Mouse (Mus musculus): ENCODE data around the gene Lim2. TPM values are rescaled to one million over a fixed set of nuclear protein-coding genes. Genes with fewer than 3 reads are reported as not detected.
A peak's percentile ranks its signal among the peaks of the same experiment; 100 is the strongest.
"Not testable (repeated sequence)": the region's sequence is repeated elsewhere in the genome, so short reads cannot be mapped to it uniquely, and the experiment has no call there.

Lim2 gene
- polyA plus RNA-seq (2014; fragmentation: Nextera tagmentation; extraction: Ambion mirVana) = not detected in 2 replicates

DNA sequence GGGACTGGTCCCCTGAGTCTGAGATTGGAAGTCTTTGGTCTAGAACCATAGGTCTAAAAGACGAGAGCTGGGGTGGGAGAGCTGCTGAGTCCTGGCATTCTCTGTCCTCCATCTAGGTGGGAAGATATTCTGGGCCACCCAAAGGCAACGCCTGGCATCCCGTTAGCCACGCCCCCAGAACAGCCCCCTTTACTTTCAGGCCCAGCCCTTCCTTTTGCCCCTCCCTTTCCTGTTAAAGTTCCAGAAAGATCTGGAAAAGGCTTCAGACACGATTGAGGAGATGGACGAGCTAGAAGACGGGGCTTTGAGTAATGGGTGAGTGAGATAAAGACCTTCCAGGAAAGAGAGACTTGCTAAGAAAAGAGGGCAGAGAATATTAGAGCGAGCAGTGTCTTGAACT lies at the start of gene Lim2:
Gene Lim2, plus strand, starts transcription at position 265 of the 400 bp plus-strand sequence.
- WGBS = 89% methylated on average over 8 of the region's 8 CpGs
- H3K9me3 ChIP-seq (ENCODE audit: control insufficient read depth, low read length) = no peaks in the 10 kb centered on the region
- no peak within 1 kb of the TSS for H3K27ac ChIP-seq
- no peak within 1 kb of the TSS for H3K4me3 ChIP-seq (replicated peaks; ENCODE audit: low read length)
- H3K4me2 ChIP-seq (replicated peaks) = no peak within 1 kb of the TSS
- ATAC-seq (ENCODE audit: low FRiP score) (no peak), DNase-seq (ENCODE audit: low spot score) (no peak)
- H3K9ac ChIP-seq = no peak within 1 kb of the TSS
- H3K4me1 ChIP-seq (replicated peaks; ENCODE audit: control insufficient read depth, insufficient read depth, low read length) = peaks cover 5% of the 10 kb centered on the region; the same call in 1 of the 2 replicates
- H3K36me3 ChIP-seq (replicated peaks; ENCODE audit: control insufficient read depth, insufficient read depth) = no peaks in the 10 kb centered on the region
- H3K27me3 ChIP-seq (ENCODE audit: control insufficient read depth, insufficient read depth, low read length) = no peaks in the 10 kb centered on the region

DNA sequence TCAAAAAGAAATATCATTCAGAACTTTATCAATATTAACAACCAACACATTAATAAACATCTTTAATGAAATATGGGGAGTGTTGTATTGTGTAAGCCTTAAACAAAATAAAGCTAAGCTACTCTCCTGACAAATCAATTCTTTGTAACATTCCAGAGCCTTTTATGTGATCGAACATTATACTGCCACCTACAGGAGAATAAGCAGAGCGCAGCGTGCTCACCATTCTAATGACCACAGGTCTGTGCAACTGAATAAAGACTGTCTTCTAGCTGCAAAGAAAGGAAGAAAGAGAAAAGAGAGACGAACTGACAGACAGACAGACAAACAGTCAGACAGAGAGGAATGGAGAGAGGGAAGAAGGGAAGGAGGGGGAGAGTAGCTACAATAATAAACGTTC lies 49.2 kb upstream of the Lim2 start:
- Histone ChIP-seq H3K36me3 (replicated peaks; ENCODE audit: control insufficient read depth, insufficient read depth) (no peaks in the 10 kb centered on the region), H3K4me2 (replicated peaks) (no peak overlapping the region), H3K4me1 (replicated peaks; ENCODE audit: control insufficient read depth, insufficient read depth, low read length) (no peaks in the 10 kb centered on the region), H3K9ac (no peak overlapping the region), H3K27me3 (ENCODE audit: control insufficient read depth, insufficient read depth, low read length) (no peaks in the 10 kb centered on the region), H3K27ac (no peak overlapping the region), H3K9me3 (ENCODE audit: control insufficient read depth, low read length) (no peaks in the 10 kb centered on the region), H3K4me3 (replicated peaks; ENCODE audit: low read length) (no peak overlapping the region)
- DNase-seq (ENCODE audit: low spot score) = peak; percentile 79
- ATAC-seq (ENCODE audit: low FRiP score) = 0 out of 2 replicates have a peak, but pooled peaks have one; percentile 31
- 23% methylated on average over 5 of the region's 5 CpGs for whole genome bisulfite sequencing

DNA sequence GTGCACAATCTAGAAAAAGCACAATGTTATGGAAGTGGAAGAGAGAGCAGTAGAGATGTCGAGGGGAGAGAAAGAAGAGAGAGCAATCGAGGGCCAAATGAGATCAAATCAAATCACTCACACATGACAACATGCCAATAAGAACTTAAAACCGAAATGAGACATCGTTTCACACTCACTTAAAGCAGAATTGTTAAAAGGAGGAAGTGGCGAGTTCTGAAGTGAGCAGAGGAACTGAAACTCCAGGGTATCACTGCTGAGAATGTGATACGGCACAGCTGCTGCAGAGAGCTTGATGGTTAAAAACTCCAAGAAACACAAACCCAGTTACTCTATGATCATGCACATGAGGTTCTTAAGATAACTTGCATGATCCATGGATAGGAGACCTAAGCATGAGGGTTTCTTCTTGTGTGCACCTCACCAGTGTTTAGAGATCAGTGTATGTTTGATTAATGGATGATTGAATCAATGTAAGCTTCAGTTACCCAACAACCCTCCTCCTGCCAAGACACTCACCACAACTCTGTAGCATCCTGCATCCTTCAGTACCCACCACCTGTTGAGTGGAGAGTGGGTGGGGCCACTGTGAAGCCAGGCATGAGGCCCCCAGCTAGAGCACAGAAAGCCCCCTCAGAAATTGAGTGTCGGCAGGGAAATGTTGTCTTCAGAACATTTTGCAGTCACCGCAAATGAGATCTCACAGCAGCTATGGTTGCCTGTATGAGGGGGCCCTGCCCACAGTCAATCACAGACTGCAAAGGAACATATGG lies 34.9 kb upstream of the Lim2 start:
- H3K27ac ChIP-seq = no peak overlapping the region
- no peak for DNase-seq (ENCODE audit: low spot score)
- ATAC-seq (ENCODE audit: low FRiP score) = no peak
- H3K4me2 ChIP-seq (replicated peaks) = no peak overlapping the region
- no peaks in the 10 kb centered on the region for H3K36me3 ChIP-seq (replicated peaks; ENCODE audit: control insufficient read depth, insufficient read depth)
- no peaks in the 10 kb centered on the region for H3K9me3 ChIP-seq (ENCODE audit: control insufficient read depth, low read length)
- 84% methylated on average over 8 of the region's 8 CpGs for WGBS
- no peak overlapping the region for H3K4me3 ChIP-seq (replicated peaks; ENCODE audit: low read length)
- H3K9ac ChIP-seq = no peak overlapping the region
- no peaks in the 10 kb centered on the region for H3K4me1 ChIP-seq (replicated peaks; ENCODE audit: control insufficient read depth, insufficient read depth, low read length)
- no peaks in the 10 kb centered on the region for H3K27me3 ChIP-seq (ENCODE audit: control insufficient read depth, insufficient read depth, low read length)

DNA sequence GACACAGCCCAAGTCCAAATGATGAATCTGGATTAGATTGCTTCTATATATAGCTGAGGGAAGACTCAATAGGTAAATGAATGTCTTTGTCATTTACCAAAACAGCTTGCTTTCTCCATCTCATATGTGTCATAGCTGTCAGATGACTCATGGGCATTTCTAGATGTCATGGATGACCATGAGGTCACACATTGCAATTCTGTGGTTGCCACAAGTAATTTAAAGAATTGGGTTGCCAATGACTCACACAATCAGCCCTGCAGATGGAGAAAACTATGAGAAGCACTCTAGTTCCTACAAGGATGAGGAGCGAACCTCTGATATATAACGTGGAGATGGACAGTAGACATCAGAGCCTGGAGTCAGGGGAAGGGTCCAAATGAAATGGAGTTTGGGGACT lies 28.0 kb upstream of the Lim2 start:
- Histone ChIP-seq H3K27ac (no peak overlapping the region), H3K9ac (no peak overlapping the region), H3K4me1 (replicated peaks; ENCODE audit: control insufficient read depth, insufficient read depth, low read length) (no peaks in the 10 kb centered on the region), H3K4me3 (replicated peaks; ENCODE audit: low read length) (no peak overlapping the region), H3K4me2 (replicated peaks) (no peak overlapping the region), H3K36me3 (replicated peaks; ENCODE audit: control insufficient read depth, insufficient read depth) (no peaks in the 10 kb centered on the region), H3K27me3 (ENCODE audit: control insufficient read depth, insufficient read depth, low read length) (no peaks in the 10 kb centered on the region), H3K9me3 (ENCODE audit: control insufficient read depth, low read length) (no peaks in the 10 kb centered on the region)
- ATAC-seq (ENCODE audit: low FRiP score) (no peak), DNase-seq (ENCODE audit: low spot score) (no peak)
- 89% methylated on average over 2 of the region's 2 CpGs for WGBS

DNA sequence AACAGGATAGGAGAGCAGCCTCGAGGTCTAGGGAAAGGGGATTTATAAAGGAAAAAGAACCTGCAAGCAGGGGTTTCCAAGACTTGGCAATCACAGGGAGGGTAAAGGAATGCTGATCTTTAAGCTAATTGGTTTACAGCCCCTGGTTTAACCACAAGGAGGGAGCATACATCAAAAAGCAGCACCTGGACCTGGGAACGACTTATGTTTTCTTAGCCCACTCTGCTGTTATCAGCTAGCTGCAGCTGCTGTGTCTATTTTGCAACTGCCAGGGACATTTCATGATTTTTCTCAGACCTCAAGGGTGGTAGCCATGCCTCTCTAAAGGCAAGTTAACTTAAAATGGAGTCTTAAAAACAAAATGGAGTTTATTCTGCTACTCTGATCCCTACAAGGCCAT lies 24.8 kb upstream of the Lim2 start:
- Histone ChIP-seq H3K9me3 (ENCODE audit: control insufficient read depth, low read length) (no peaks in the 10 kb centered on the region), H3K9ac (no peak overlapping the region), H3K4me1 (replicated peaks; ENCODE audit: control insufficient read depth, insufficient read depth, low read length) (no peaks in the 10 kb centered on the region), H3K27me3 (ENCODE audit: control insufficient read depth, insufficient read depth, low read length) (no peaks in the 10 kb centered on the region), H3K27ac (no peak overlapping the region), H3K36me3 (replicated peaks; ENCODE audit: control insufficient read depth, insufficient read depth) (no peaks in the 10 kb centered on the region), H3K4me3 (replicated peaks; ENCODE audit: low read length) (no peak overlapping the region), H3K4me2 (replicated peaks) (no peak overlapping the region)
- no peak for ATAC-seq (ENCODE audit: low FRiP score)
- 76% methylated on average over 2 of the region's 2 CpGs for WGBS
- no peak for DNase-seq (ENCODE audit: low spot score)

DNA sequence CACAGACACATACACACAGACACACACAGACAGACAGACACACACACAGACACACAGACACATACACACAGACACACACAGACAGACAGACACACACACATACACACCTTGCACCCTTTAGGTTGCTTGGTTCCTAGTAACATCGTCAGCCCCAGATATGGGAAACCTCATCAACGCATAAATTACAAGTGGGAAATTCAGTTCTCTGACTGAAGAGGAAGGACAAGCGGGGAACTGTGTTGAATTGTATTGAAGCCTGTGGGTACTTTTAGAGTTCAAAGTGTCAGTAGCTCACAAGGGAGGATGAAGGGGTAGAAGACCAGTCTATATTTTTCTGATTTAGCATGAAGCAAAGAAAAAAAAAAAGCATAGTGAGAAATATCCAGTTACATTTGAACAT lies 19.9 kb upstream of the Lim2 start:
- Histone ChIP-seq H3K4me3 (replicated peaks; ENCODE audit: low read length) (no peak overlapping the region), H3K4me2 (replicated peaks) (no peak overlapping the region), H3K9ac (no peak overlapping the region), H3K4me1 (replicated peaks; ENCODE audit: control insufficient read depth, insufficient read depth, low read length) (no peaks in the 10 kb centered on the region), H3K27ac (no peak overlapping the region), H3K27me3 (ENCODE audit: control insufficient read depth, insufficient read depth, low read length) (no peaks in the 10 kb centered on the region), H3K9me3 (ENCODE audit: control insufficient read depth, low read length) (no peaks in the 10 kb centered on the region), H3K36me3 (replicated peaks; ENCODE audit: control insufficient read depth, insufficient read depth) (no peaks in the 10 kb centered on the region)
- no peak for DNase-seq (ENCODE audit: low spot score)
- no peak for ATAC-seq (ENCODE audit: low FRiP score)
- 84% methylated on average over 3 of the region's 3 CpGs for WGBS

DNA sequence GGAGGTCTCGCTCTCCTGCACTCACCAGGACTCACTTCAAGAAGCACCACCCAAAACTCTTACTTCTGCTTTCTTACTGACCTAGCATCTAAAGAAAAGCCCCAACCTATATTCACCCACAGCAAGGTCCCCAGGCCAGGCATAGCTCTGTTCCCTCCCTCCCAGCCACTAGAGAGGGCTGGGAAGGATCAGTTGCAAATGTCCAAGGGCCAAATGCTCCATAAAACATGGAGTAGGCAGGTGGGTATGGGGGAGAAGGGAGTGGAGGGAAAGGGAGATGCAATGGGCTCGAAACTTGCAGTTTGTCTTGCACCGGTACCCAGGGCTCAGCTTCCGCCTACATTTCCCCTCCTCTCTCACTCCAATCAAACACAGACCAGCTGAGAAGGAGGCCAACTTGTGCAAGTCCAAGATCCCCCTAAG lies 19.3 kb upstream of the Lim2 start, which contains the start of gene Siglecg:
Gene Siglecg, plus strand, starts transcription at position 74 of the 423 bp plus-strand sequence.
- DNase-seq (ENCODE audit: low spot score) (no peak), ATAC-seq (ENCODE audit: low FRiP score) (no peak)
- Histone ChIP-seq H3K36me3 (replicated peaks; ENCODE audit: control insufficient read depth, insufficient read depth) (no peaks in the 10 kb centered on the region), H3K27ac (no peak within 1 kb of the TSS), H3K4me2 (replicated peaks) (no peak within 1 kb of the TSS), H3K9ac (no peak within 1 kb of the TSS), H3K27me3 (ENCODE audit: control insufficient read depth, insufficient read depth, low read length) (no peaks in the 10 kb centered on the region), H3K4me1 (replicated peaks; ENCODE audit: control insufficient read depth, insufficient read depth, low read length) (no peaks in the 10 kb centered on the region), H3K4me3 (replicated peaks; ENCODE audit: low read length) (no peak within 1 kb of the TSS), H3K9me3 (ENCODE audit: control insufficient read depth, low read length) (no peaks in the 10 kb centered on the region)
- WGBS = 80% methylated on average over 4 of the region's 4 CpGs

DNA sequence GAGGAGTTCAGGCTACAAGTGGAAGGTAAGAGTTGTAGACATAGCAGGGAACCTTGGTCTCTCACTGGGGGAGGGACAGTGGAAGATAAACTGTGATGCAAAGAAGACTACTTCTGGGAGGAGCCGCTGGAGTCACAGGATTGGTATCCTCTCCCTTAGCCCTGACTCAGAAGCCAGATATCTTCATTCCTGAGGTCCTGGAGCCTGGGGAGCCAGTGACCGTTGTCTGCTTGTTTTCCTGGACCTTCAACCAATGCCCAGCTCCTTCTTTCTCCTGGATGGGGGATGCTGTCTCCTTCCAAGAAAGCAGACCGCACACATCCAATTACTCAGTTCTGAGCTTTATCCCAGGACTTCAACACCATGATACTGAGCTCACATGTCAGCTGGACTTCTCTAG lies 18.4 kb upstream of the Lim2 start:
- WGBS = 77% methylated on average over 3 of the region's 3 CpGs

DNA sequence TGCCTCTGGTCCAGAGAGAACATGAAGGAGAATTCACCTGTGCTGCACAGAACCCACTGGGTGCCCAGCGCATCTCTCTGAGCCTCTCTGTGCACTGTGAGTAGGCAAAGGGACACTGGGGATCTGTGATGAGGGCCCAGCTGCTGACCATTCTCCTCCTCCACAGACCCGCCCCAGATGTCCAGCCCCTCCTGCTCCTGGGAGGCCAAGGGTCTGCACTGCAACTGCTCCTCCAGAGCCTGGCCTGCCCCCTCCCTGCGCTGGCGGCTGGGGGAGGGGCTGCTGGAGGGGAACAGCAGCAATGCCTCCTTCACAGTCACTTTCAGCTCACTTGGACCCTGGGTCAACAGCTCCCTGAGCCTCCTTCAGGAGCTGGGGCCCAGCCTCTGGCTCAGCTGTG lies 15.7 kb upstream of the Lim2 start:
- not testable (repeated sequence) for H3K4me1 ChIP-seq (replicated peaks; ENCODE audit: control insufficient read depth, insufficient read depth, low read length); H3K4me2 ChIP-seq (replicated peaks); H3K27ac ChIP-seq; H3K9me3 ChIP-seq (ENCODE audit: control insufficient read depth, low read length); H3K9ac ChIP-seq; H3K27me3 ChIP-seq (ENCODE audit: control insufficient read depth, insufficient read depth, low read length); H3K36me3 ChIP-seq (replicated peaks; ENCODE audit: control insufficient read depth, insufficient read depth); ATAC-seq (ENCODE audit: low FRiP score); DNase-seq (ENCODE audit: low spot score); H3K4me3 ChIP-seq (replicated peaks; ENCODE audit: low read length)
- WGBS = 43% methylated on average over 4 of the region's 4 CpGs

More for the DNA sequence above, 18.4 kb upstream of the Lim2 start:
- Histone ChIP-seq H3K9me3 (ENCODE audit: control insufficient read depth, low read length) (no peaks in the 10 kb centered on the region), H3K4me1 (replicated peaks; ENCODE audit: control insufficient read depth, insufficient read depth, low read length) (no peaks in the 10 kb centered on the region), H3K4me2 (replicated peaks) (no peak overlapping the region), H3K9ac (no peak overlapping the region), H3K36me3 (replicated peaks; ENCODE audit: control insufficient read depth, insufficient read depth) (no peaks in the 10 kb centered on the region), H3K27me3 (ENCODE audit: control insufficient read depth, insufficient read depth, low read length) (no peaks in the 10 kb centered on the region), H3K27ac (no peak overlapping the region), H3K4me3 (replicated peaks; ENCODE audit: low read length) (no peak overlapping the region)
- no peak for DNase-seq (ENCODE audit: low spot score)
- ATAC-seq (ENCODE audit: low FRiP score) = no peak

All from hindbrain, embryonic 14.5 days (tissue).